In genomic region chr13:112860370-112860769, GRCm38 (mm10) we compare ENCODE assay signal across 34 mouse cellular contexts.
"Had no signal": no experiment of that assay in that cellular context is flagged by ENCODE, and none has a peak within 500 bp of the region (broad histone marks: within the 10 kb centered on the region; RNA-seq: fewer than 3 reads in every experiment).

No protein-coding gene starts in this region.

- H3K9me3 ChIP-seq: heart, embryonic 10.5 days; heart, embryonic 15.5 days; hindbrain, embryonic 10.5 days; hindbrain, embryonic 12.5 days; hindbrain, embryonic 13.5 days; hindbrain, embryonic 15.5 days; intestine, embryonic 15.5 days; kidney, embryonic 15.5 days had no signal

- H3K4me1 ChIP-seq: hindbrain, embryonic 10.5 days; hindbrain, embryonic 15.5 days had no signal

- H3K27me3 ChIP-seq: heart, embryonic 13.5 days; heart, embryonic 15.5 days; hindbrain, embryonic 12.5 days; hindbrain, embryonic 13.5 days; hindbrain, embryonic 15.5 days; intestine, embryonic 15.5 days; kidney, embryonic 15.5 days had no signal

- DNase-seq: heart, postnatal 10 days; heart, postnatal 14 days; heart, postnatal 36 days; heart, postnatal 4 days; kidney, adult 11 months; kidney, adult 18-20 months; kidney, adult 2 months; kidney, adult 8-10 months; kidney, adult 9 months; kidney, postnatal 10 days; kidney, postnatal 14 days; kidney, postnatal 25 days; kidney, postnatal 36 days; kidney, postnatal 4 days; layer of hippocampus, adult 9-11 months; layer of hippocampus, postnatal 36 days had no signal

- H3K4me3 ChIP-seq: heart, embryonic 10.5 days; heart, embryonic 13.5 days; heart, embryonic 15.5 days; hindbrain, embryonic 10.5 days; hindbrain, embryonic 12.5 days; hindbrain, embryonic 13.5 days; hindbrain, embryonic 15.5 days; intestine, embryonic 15.5 days; kidney, embryonic 15.5 days; layer of hippocampus, adult 2 months had no signal

- H3K4me2 ChIP-seq: heart, embryonic 11.5 days; heart, embryonic 13.5 days; heart, embryonic 15.5 days; hindbrain, embryonic 12.5 days; hindbrain, embryonic 13.5 days; hindbrain, embryonic 14.5 days; hindbrain, embryonic 15.5 days; intestine, embryonic 15.5 days; kidney, embryonic 15.5 days had no signal

- ATAC-seq: hindbrain, embryonic 16.5 days; hindbrain, postnatal 0 days; inflammation-experienced regulatory T-cells, adult 6 months; intestine, embryonic 15.5 days; intestine, embryonic 16.5 days; intestine, postnatal 0 days had no signal

- H3K9ac ChIP-seq: heart, embryonic 13.5 days; heart, embryonic 15.5 days; hindbrain, embryonic 12.5 days; hindbrain, embryonic 13.5 days; hindbrain, embryonic 14.5 days; hindbrain, embryonic 15.5 days; intestine, embryonic 15.5 days; kidney, embryonic 15.5 days had no signal

- H3K27ac ChIP-seq: heart, embryonic 10.5 days; heart, embryonic 13.5 days; heart, embryonic 15.5 days; hindbrain, embryonic 10.5 days; hindbrain, embryonic 12.5 days; hindbrain, embryonic 13.5 days; hindbrain, embryonic 14.5 days; hindbrain, embryonic 15.5 days; hindbrain, postnatal 0 days; intestine, embryonic 15.5 days; kidney, embryonic 15.5 days; kidney, postnatal 0 days; layer of hippocampus, adult 2 months had no signal
